Mouse (Mus musculus): ENCODE data around the gene Ndp. TPM values are rescaled to one million over a fixed set of nuclear protein-coding genes. Genes with fewer than 3 reads are reported as not detected.
A peak's percentile ranks its signal among the peaks of the same experiment; 100 is the strongest.

Ndp gene
- polyA plus RNA-seq, 1 experiment from 2014 or later, result 9.0 TPM

GRCm38 (mm10) chrX:16867640-16868314 lies 43.8 kb downstream of the Ndp start:
- H3K27ac ChIP-seq (ENCODE audit: low read depth, low read length), result no peak overlapping the region
- no peak overlapping the region for H3K4me3 ChIP-seq (ENCODE audit: low read length)
- H3K4me2 ChIP-seq (ENCODE audit: low read length), result no peak overlapping the region
- no peaks in the 10 kb centered on the region for H3K4me1 ChIP-seq (ENCODE audit: control insufficient read depth, insufficient read depth, low read depth, low read length)
- H3K27me3 ChIP-seq (replicated peaks; ENCODE audit: control insufficient read depth, insufficient read depth, low read length), result no peaks in the 10 kb centered on the region
- no peaks in the 10 kb centered on the region for H3K36me3 ChIP-seq (ENCODE audit: control insufficient read depth, insufficient read depth, low read length)
- ATAC-seq, result peak; percentile 85
- H3K9ac ChIP-seq (ENCODE audit: low read depth, low read length), result no peak overlapping the region
- H3K9me3 ChIP-seq (ENCODE audit: control insufficient read depth, low read length), result no peaks in the 10 kb centered on the region

DNA sequence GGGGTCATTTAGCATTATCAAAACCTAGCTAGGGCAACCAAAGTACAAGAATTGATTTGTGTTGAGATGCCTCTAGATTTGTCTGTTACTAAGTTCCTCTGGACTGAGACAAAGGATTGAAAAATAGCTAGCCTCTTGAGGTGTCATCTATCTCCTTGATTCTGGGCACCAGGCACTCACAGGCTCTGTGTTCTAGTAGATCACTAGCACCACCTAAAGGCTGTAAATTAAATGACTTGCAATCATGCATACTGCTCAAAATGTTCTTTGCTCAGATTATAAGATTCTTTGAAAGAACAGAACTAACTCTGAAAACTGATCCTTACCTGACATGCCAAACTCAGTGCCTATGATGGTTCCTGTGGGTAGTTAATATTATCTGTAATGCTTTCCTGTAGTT lies 51.3 kb downstream of the Ndp start:
- H3K27ac ChIP-seq (ENCODE audit: low read depth, low read length), result no peak overlapping the region
- H3K4me1 ChIP-seq (ENCODE audit: control insufficient read depth, insufficient read depth, low read depth, low read length), result no peaks in the 10 kb centered on the region
- no peaks in the 10 kb centered on the region for H3K9me3 ChIP-seq (ENCODE audit: control insufficient read depth, low read length)
- no peaks in the 10 kb centered on the region for H3K36me3 ChIP-seq (ENCODE audit: control insufficient read depth, insufficient read depth, low read length)
- H3K4me2 ChIP-seq (ENCODE audit: low read length), result no peak overlapping the region
- H3K9ac ChIP-seq (ENCODE audit: low read depth, low read length), result no peak overlapping the region
- H3K27me3 ChIP-seq (replicated peaks; ENCODE audit: control insufficient read depth, insufficient read depth, low read length), result no peaks in the 10 kb centered on the region
- ATAC-seq, result no peak
- no peak overlapping the region for H3K4me3 ChIP-seq (ENCODE audit: low read length)

DNA sequence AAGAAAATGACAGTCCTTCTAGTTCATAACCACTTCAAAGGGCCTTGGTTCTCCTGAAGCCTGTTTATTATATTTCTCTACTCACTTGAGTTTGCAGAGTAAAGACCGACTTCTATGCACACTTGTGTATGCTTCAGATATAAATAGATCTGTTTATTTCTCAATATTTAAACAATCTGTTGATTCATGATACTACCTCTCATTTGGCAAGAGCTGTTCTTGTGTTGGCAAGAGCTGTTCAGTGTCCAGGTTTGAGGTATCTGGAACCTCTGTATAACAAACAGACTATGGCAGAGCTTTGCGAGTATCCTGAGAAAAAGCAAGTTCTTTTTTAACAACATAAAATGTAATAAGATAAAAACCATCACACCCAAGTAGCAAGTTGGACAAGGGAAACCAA lies 65.5 kb downstream of the Ndp start:
- ATAC-seq, result no peak
- 96% methylated on average over 2 of the region's 2 CpGs for WGBS
- H3K27ac ChIP-seq (ENCODE audit: low read depth, low read length), result no peak overlapping the region

GRCm38 (mm10) chrX:16841443-16841842 lies 70.1 kb downstream of the Ndp start:
- Histone ChIP-seq H3K9me3 (ENCODE audit: control insufficient read depth, low read length) (no peaks in the 10 kb centered on the region), H3K27ac (ENCODE audit: low read depth, low read length) (no peak overlapping the region), H3K4me3 (ENCODE audit: low read length) (no peak overlapping the region), H3K4me2 (ENCODE audit: low read length) (no peak overlapping the region), H3K4me1 (ENCODE audit: control insufficient read depth, insufficient read depth, low read depth, low read length) (no peaks in the 10 kb centered on the region), H3K9ac (ENCODE audit: low read depth, low read length) (no peak overlapping the region), H3K36me3 (ENCODE audit: control insufficient read depth, insufficient read depth, low read length) (no peaks in the 10 kb centered on the region), H3K27me3 (replicated peaks; ENCODE audit: control insufficient read depth, insufficient read depth, low read length) (no peaks in the 10 kb centered on the region)
- ATAC-seq, result no peak
- 81% methylated on average over 2 of the region's 2 CpGs for WGBS

More for the DNA sequence above, 65.5 kb downstream of the Ndp start:
- no peak overlapping the region for H3K9ac ChIP-seq (ENCODE audit: low read depth, low read length)
- H3K9me3 ChIP-seq (ENCODE audit: control insufficient read depth, low read length), result no peaks in the 10 kb centered on the region
- no peak overlapping the region for H3K4me3 ChIP-seq (ENCODE audit: low read length)
- H3K4me1 ChIP-seq (ENCODE audit: control insufficient read depth, insufficient read depth, low read depth, low read length), result no peaks in the 10 kb centered on the region
- H3K4me2 ChIP-seq (ENCODE audit: low read length), result no peak overlapping the region
- H3K27me3 ChIP-seq (replicated peaks; ENCODE audit: control insufficient read depth, insufficient read depth, low read length), result no peaks in the 10 kb centered on the region
- H3K36me3 ChIP-seq (ENCODE audit: control insufficient read depth, insufficient read depth, low read length), result no peaks in the 10 kb centered on the region

GRCm38 (mm10) chrX:16837293-16837692 lies 74.3 kb downstream of the Ndp start:
- H3K4me1 ChIP-seq (ENCODE audit: control insufficient read depth, insufficient read depth, low read depth, low read length), result no peaks in the 10 kb centered on the region
- ATAC-seq, result no peak
- H3K27me3 ChIP-seq (replicated peaks; ENCODE audit: control insufficient read depth, insufficient read depth, low read length), result no peaks in the 10 kb centered on the region
- WGBS, result 95% methylated on average over 1 of the region's 1 CpGs
- H3K36me3 ChIP-seq (ENCODE audit: control insufficient read depth, insufficient read depth, low read length), result no peaks in the 10 kb centered on the region
- H3K4me2 ChIP-seq (ENCODE audit: low read length), result no peak overlapping the region
- no peaks in the 10 kb centered on the region for H3K9me3 ChIP-seq (ENCODE audit: control insufficient read depth, low read length)
- H3K9ac ChIP-seq (ENCODE audit: low read depth, low read length), result no peak overlapping the region
- H3K4me3 ChIP-seq (ENCODE audit: low read length), result no peak overlapping the region
- H3K27ac ChIP-seq (ENCODE audit: low read depth, low read length), result no peak overlapping the region

GRCm38 (mm10) chrX:16836488-16837082 lies 75.0 kb downstream of the Ndp start:
- H3K9me3 ChIP-seq (ENCODE audit: control insufficient read depth, low read length), result no peaks in the 10 kb centered on the region
- H3K36me3 ChIP-seq (ENCODE audit: control insufficient read depth, insufficient read depth, low read length), result no peaks in the 10 kb centered on the region
- no peak overlapping the region for H3K27ac ChIP-seq (ENCODE audit: low read depth, low read length)
- H3K4me3 ChIP-seq (ENCODE audit: low read length), result no peak overlapping the region
- no peak overlapping the region for H3K9ac ChIP-seq (ENCODE audit: low read depth, low read length)
- no peaks in the 10 kb centered on the region for H3K27me3 ChIP-seq (replicated peaks; ENCODE audit: control insufficient read depth, insufficient read depth, low read length)
- ATAC-seq, result no peak
- no peaks in the 10 kb centered on the region for H3K4me1 ChIP-seq (ENCODE audit: control insufficient read depth, insufficient read depth, low read depth, low read length)
- H3K4me2 ChIP-seq (ENCODE audit: low read length), result no peak overlapping the region

Other genes starting within 250 kb of the Ndp start
- gene Maob, start 94.4 kb downstream of the Ndp start, polyA plus RNA-seq (2015; fragmentation: Nextera tagmentation; extraction: Ambion mirVana), result 5.3 and 6.5 TPM in 2 replicates

Measured in hindbrain, embryonic 16.5 days (tissue).